Mouse (Mus musculus) spleen, embryonic (tissue): ENCODE results near the gene Arhgdib.

Source experiments
- CTCF ChIA-PET: fragments of 350-600 bp; sonication (Branson Sonifier 250); formaldehyde crosslinking; loops from one replicate; lab custom pipeline; 2022; lab: Charles Lee

The Arhgdib gene

GRCm38 (mm10) chr6:136954192-136954591, 12.5 kb upstream of the Arhgdib start:
- CTCF ChIA-PET, result interaction anchor here (0.7 kb wide), 1 partner anchor 33 kb away, joined by 3 read pairs; no protein-coding TSS in a partner anchor

- CTCF ChIA-PET, result no interaction called here
Observed at GRCm38 (mm10) chr6:136952930-136953329, 11.2 kb upstream of the Arhgdib start.

GRCm38 (mm10) chr6:136950171-136950570, 8.5 kb upstream of the Arhgdib start:
- CTCF ChIA-PET, result no interaction called here

- CTCF ChIA-PET, result interaction anchor here (1.5 kb wide), 1 partner anchor 12 kb away, joined by 3 read pairs; no protein-coding TSS in a partner anchor
Observed at GRCm38 (mm10) chr6:136947716-136948115, 6.0 kb upstream of the Arhgdib start.

GRCm38 (mm10) chr6:136946943-136947342, 5.2 kb upstream of the Arhgdib start:
- CTCF ChIA-PET, result interaction anchor here (0.9 kb wide), 1 partner anchor 216 kb away, joined by 15 read pairs; no protein-coding TSS in a partner anchor

GRCm38 (mm10) chr6:136946241-136946640, 4.5 kb upstream of the Arhgdib start:
- CTCF ChIA-PET, result interaction anchor here (0.9 kb wide), 1 partner anchor 215 kb away, joined by 15 read pairs; no protein-coding TSS in a partner anchor

GRCm38 (mm10) chr6:136944511-136944910, 2.8 kb upstream of the Arhgdib start:
- CTCF ChIA-PET, result interaction anchor here (0.9 kb wide), 1 partner anchor 23 kb away, joined by 4 read pairs; no protein-coding TSS in a partner anchor

- CTCF ChIA-PET, result interaction anchor here (0.7 kb wide), 1 partner anchor 135 kb away, joined by 3 read pairs; no protein-coding TSS in a partner anchor
Observed at GRCm38 (mm10) chr6:136943392-136943791, 1.7 kb upstream of the Arhgdib start.

GRCm38 (mm10) chr6:136942280-136942679, 581 bp upstream of the Arhgdib start:
- CTCF ChIA-PET, result interaction anchor here (2.4 kb wide), 1 partner anchor 12 kb away, joined by 13 read pairs; no protein-coding TSS in a partner anchor

- CTCF ChIA-PET, result interaction anchor here (1.0 to 2.4 kb wide), 4 partner anchors 10 to 27 kb away, joined by 3 to 13 read pairs (median 4); no protein-coding TSS in a partner anchor
Observed at GRCm38 (mm10) chr6:136940188-136940960, 1.3 kb downstream of the Arhgdib start.

GRCm38 (mm10) chr6:136939326-136940187, 2.1 kb downstream of the Arhgdib start:
- CTCF ChIA-PET, result interaction anchor here (0.6 to 0.7 kb wide), 3 partner anchors 28 to 461 kb away, joined by 3 to 6 read pairs (median 5); no protein-coding TSS in a partner anchor

GRCm38 (mm10) chr6:136938331-136939126, 3.2 kb downstream of the Arhgdib start:
- CTCF ChIA-PET, result interaction anchor here (0.6 to 0.7 kb wide), 3 partner anchors 29 to 460 kb away, joined by 3 to 6 read pairs (median 5); no protein-coding TSS in a partner anchor

GRCm38 (mm10) chr6:136937117-136937516, 4.6 kb downstream of the Arhgdib start:
- CTCF ChIA-PET, result interaction anchor here (0.7 kb wide), 1 partner anchor 103 kb away, joined by 9 read pairs; no protein-coding TSS in a partner anchor

- CTCF ChIA-PET, result interaction anchor here (0.7 kb wide), 1 partner anchor 102 kb away, joined by 9 read pairs; no protein-coding TSS in a partner anchor
Observed at GRCm38 (mm10) chr6:136936361-136936760, 5.3 kb downstream of the Arhgdib start.

GRCm38 (mm10) chr6:136935233-136935632, 6.5 kb downstream of the Arhgdib start:
- CTCF ChIA-PET, result no interaction called here

- CTCF ChIA-PET, result no interaction called here
Observed at GRCm38 (mm10) chr6:136934068-136934467, 7.6 kb downstream of the Arhgdib start.

GRCm38 (mm10) chr6:136931246-136931645, 10.5 kb downstream of the Arhgdib start:
- CTCF ChIA-PET, result interaction anchor here (0.6 to 2.6 kb wide), 3 partner anchors 10 to 1893 kb away, joined by 3 to 13 read pairs (median 10); partner anchors contain the start of gene Arhgdib

- CTCF ChIA-PET, result interaction anchor here (1.0 to 2.6 kb wide), 3 partner anchors 10 to 36 kb away, joined by 3 to 13 read pairs (median 3); partner anchors contain the start of gene Arhgdib
Observed at GRCm38 (mm10) chr6:136930677-136931076, 11.0 kb downstream of the Arhgdib start.

GRCm38 (mm10) chr6:136927626-136928025, 14.1 kb downstream of the Arhgdib start:
- CTCF ChIA-PET, result no interaction called here

GRCm38 (mm10) chr6:136925049-136925448, 16.6 kb downstream of the Arhgdib start:
- CTCF ChIA-PET, result no interaction called here
